Mouse (Mus musculus): ENCODE data around the gene Ddx41. TPM values are rescaled to one million over a fixed set of nuclear protein-coding genes. Genes with fewer than 3 reads are reported as not detected.
"Not testable (repeated sequence)": the region's sequence is repeated elsewhere in the genome, so short reads cannot be mapped to it uniquely, and the experiment has no call there.

Ddx41 gene
- 1.3 and 3.6 TPM in 2 replicates for total RNA-seq (2015; ENCODE audit: low replicate concordance)
- total RNA-seq (2017; ENCODE audit: low replicate concordance) = 14.1 and 17.6 TPM in 2 replicates

DNA sequence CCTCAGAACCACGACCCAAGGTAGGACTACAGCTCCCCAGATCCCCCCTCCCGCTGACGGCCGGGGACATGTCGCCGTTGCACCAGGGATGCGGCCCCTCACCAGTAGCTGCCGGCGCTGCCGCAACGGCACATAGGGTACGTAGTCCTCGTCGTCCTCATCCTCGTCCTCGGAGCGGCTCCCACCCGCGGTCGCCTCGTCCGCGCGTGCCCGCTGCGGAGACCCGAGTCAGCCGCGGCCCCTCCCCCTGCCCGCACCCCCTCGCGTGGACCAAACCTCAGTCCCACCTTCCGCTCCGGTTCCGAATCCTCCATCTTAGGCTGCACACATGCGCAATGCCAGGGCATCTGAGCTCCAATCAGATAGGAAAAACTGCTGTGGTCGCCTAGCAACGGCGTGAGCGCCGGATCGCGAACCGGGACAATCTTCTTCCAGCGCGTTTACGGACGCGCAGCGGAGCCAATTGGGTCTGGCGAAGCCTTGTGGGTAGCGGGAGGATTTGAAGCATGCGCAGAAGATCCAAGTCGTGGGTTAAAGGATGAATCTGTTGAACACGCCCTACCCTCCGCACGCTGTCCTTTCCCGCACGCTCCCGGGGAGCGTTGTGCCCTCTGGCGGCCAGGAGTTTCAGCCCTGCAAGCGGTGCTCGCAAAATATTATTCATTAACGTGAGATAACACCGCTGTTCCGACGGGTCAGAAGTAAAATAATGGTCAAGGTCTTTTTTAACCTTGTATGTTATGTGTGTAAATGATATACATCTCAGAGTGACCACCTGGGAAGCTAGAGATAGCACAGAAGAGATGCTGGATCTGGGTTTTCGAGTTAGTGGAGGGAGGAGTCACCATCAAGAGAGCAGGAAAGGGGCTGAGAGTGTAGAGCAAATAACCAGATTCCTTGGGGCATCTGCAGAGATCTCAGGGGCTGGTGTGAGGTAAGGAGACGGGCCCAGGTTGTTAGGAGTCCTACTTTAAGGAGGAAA is at the start of gene Ddx41:
TSS of gene Ddx41 (minus strand) at position 465 of the 982 bp plus-strand sequence.
- peak; percentile 93 for ATAC-seq (replicated peaks; ENCODE audit: low FRiP score, poor library complexity, severe bottlenecking)

DNA sequence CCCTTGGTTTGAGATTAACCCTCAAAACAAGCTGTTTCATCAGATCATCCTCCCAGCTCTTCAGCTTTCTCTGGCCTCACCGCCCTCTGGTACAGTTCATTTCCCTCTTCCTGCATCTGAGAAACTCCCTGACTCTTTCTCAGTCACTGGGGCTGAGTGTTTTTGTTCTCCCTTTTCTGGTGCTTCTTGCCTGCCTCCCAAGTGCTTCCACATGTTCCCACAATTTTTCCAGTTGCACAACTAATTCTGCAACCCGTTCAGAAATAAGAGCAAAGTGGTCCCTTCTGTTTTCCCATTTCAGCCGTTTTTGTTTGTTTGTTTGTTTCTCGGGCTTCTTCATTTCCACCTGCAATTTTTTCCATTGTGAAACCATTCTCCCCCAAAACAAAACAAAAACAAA is 41.6 kb upstream of the Ddx41 start:
- ATAC-seq (replicated peaks; ENCODE audit: low FRiP score, poor library complexity, severe bottlenecking) = no peak

- not testable (repeated sequence) for ATAC-seq (replicated peaks; ENCODE audit: low FRiP score, poor library complexity, severe bottlenecking)
These were observed 40.4 kb upstream of the Ddx41 start for GRCm38 (mm10) chr13:55576872-55577271.

DNA sequence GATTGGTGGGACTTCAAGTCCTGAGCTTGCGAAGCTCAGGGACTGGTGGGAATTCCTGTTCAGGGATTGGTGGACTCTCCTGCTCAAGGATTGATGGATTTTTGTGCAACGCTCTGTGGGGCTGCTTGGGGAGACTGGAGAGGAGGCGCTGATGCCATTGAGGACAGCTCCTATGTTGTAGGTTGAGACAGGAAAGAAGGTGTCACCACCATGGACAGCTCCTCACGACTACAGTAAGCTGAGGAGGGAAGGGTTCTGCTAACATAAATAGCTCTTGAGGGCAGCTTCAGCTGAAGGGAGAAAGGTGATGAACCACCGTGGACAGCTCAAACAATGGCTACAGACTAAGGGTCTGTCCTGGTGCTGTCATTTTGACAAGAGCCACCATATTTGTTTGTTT is 39.5 kb upstream of the Ddx41 start:
- ATAC-seq (replicated peaks; ENCODE audit: low FRiP score, poor library complexity, severe bottlenecking) = no peak

DNA sequence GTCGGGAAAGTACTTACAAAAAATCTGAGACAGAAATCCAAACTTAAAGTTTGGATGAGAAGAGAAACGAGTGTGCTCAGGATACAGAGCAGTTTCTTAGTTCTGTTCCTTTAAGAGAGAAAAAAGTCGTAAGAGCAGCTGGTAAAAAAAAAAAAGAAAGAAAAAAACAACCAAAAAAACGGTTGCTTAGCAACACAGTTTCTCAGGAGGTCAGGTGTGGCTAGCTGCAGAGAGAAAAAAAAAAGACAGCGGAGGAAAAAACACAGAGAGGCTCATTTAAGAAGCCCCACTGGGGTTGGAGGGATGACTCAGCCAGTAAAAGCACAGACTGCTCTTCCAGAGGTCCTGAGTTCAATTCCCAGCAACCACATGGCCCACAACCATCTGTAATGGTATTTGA is 37.9 kb upstream of the Ddx41 start:
- ATAC-seq (replicated peaks; ENCODE audit: low FRiP score, poor library complexity, severe bottlenecking) = no peak

GRCm38 (mm10) chr13:55573432-55573831 is 37.0 kb upstream of the Ddx41 start, which contains the start of gene Tmed9:
Gene Tmed9 (plus strand): TSS chr13:55573732.
- no peak for ATAC-seq (replicated peaks; ENCODE audit: low FRiP score, poor library complexity, severe bottlenecking)

GRCm38 (mm10) chr13:55571977-55572376 is 35.5 kb upstream of the Ddx41 start:
- no peak for ATAC-seq (replicated peaks; ENCODE audit: low FRiP score, poor library complexity, severe bottlenecking)

DNA sequence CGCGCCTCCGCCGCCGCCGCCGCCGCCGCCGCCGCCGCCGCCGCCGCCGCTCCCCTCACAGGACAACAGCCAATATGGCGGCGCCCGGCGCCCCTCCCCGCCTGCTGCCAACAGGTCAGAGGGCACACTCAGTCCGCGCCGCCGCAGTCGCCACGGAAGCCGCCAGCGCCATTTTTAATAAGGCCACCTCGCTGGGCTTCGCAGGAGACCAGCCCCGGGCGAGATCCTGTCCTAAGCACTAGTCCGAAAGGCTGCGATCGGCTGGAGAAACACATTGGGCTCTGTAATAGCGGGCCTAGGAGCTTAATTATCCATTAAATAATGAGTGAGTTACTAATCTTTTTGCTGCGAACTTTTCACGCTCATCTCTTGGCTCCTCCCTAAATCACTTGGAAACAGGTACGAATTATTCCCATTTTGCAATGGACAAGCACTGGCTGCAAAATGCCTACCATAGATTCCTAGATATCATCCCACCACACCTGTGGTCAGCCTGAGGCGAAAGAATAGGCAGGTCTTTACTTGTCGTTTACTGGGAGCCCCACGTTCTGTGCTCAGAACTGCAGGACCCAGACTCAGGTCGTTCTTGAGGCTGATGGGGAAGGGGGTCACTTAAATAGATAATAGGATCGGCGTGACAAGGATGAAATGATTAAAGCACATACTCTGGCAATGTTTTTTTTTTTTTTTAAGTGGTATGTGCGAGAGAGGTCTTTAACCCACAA is 34.7 kb upstream of the Ddx41 start, which contains the start of gene Fam193b:
TSS of gene Fam193b (minus strand) at position 94 of the 725 bp plus-strand sequence.
- ATAC-seq (replicated peaks; ENCODE audit: low FRiP score, poor library complexity, severe bottlenecking) = peak; percentile 96

GRCm38 (mm10) chr13:55570286-55570973 is 34.0 kb upstream of the Ddx41 start:
- ATAC-seq (replicated peaks; ENCODE audit: low FRiP score, poor library complexity, severe bottlenecking) = peak; percentile 53

DNA sequence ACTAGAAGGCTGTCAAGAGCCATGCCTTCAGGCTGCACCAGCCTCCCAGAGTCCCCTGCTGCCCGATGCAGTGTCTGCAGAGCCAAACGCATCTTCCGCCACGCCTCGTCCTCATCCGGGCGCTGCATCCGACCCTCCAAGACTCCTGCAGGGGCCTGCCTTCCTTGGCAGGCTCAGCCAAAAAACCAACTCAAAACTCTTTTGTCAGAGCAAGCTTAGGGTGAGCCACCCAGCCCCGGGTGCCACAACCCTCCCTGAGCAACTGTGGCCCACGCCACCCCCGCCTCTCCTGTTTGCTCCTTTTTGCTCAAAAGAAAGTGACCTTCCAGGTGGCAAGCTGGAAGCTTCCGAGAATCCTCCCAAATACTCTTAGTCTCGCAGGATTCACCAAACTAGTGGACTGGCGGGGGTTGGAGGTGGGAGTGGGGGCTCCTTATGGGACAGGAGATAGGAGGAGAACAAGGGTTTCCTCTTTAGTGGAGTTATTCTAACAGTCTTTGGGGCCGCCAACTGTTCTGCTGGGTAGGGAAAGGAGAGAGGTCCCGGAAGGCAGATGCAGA is 33.3 kb upstream of the Ddx41 start:
- 0 out of 2 replicates have a peak, but pooled peaks have one; percentile 8 for ATAC-seq (replicated peaks; ENCODE audit: low FRiP score, poor library complexity, severe bottlenecking)

- not testable (repeated sequence) for ATAC-seq (replicated peaks; ENCODE audit: low FRiP score, poor library complexity, severe bottlenecking)
These were observed 32.1 kb upstream of the Ddx41 start for GRCm38 (mm10) chr13:55568524-55568923.

- ATAC-seq (replicated peaks; ENCODE audit: low FRiP score, poor library complexity, severe bottlenecking) = no peak
These were observed 31.5 kb upstream of the Ddx41 start for GRCm38 (mm10) chr13:55567949-55568348.

GRCm38 (mm10) chr13:55567001-55567400 is 30.5 kb upstream of the Ddx41 start:
- ATAC-seq (replicated peaks; ENCODE audit: low FRiP score, poor library complexity, severe bottlenecking) = no peak

GRCm38 (mm10) chr13:55563266-55563879 is 26.9 kb upstream of the Ddx41 start:
- ATAC-seq (replicated peaks; ENCODE audit: low FRiP score, poor library complexity, severe bottlenecking) = no peak

- ATAC-seq (replicated peaks; ENCODE audit: low FRiP score, poor library complexity, severe bottlenecking) = no peak
These were observed 21.0 kb upstream of the Ddx41 start for GRCm38 (mm10) chr13:55557499-55557898.

GRCm38 (mm10) chr13:55555921-55556320 is 19.5 kb upstream of the Ddx41 start:
- ATAC-seq (replicated peaks; ENCODE audit: low FRiP score, poor library complexity, severe bottlenecking) = no peak

- no peak for ATAC-seq (replicated peaks; ENCODE audit: low FRiP score, poor library complexity, severe bottlenecking)
These were observed 12.6 kb upstream of the Ddx41 start for GRCm38 (mm10) chr13:55549061-55549460.

- no peak for ATAC-seq (replicated peaks; ENCODE audit: low FRiP score, poor library complexity, severe bottlenecking)
These were observed 12.0 kb upstream of the Ddx41 start for GRCm38 (mm10) chr13:55548426-55548825.

GRCm38 (mm10) chr13:55547916-55548315 is 11.5 kb upstream of the Ddx41 start:
- no peak for ATAC-seq (replicated peaks; ENCODE audit: low FRiP score, poor library complexity, severe bottlenecking)
